Comparison of ENCODE assay signal across 18 mouse cellular contexts in genomic region chr2:102029682-102030081, GRCm38 (mm10).
DNase-seq lines count a peak whose midpoint lies in the region; ATAC-seq lines count a peak whose summit lies in the region.
"Had no signal": no experiment of that assay in that cellular context is flagged by ENCODE, and none has a peak within 500 bp of the region (broad histone marks: within the 10 kb centered on the region; RNA-seq: fewer than 3 reads in every experiment).

No protein-coding gene starts in this region.

- DNase-seq in midbrain, embryonic 11.5 days (ENCODE audit: low spot score, missing footprints) = no peak
- DNase-seq in forebrain, embryonic 14.5 days (ENCODE audit: low spot score) = peak; percentile 61
- DNase-seq in left cerebral cortex, adult 9 months (ENCODE audit: low spot score in 2 of 2) = no peak
- no peak for DNase-seq in right cerebral cortex, postnatal 36 days (ENCODE audit: low spot score in 2 of 2)
- no peak for DNase-seq in embryo, embryonic 11 days
- DNase-seq: cerebellum, adult 9-11 months; gastrocnemius, postnatal 36 days; kidney, adult 2 months; kidney, postnatal 10 days; liver, postnatal 0 days; lung, postnatal 10 days; retina, postnatal 1 day; thymus, postnatal 25 days had no signal

- no peaks in the 10 kb centered on the region for H3K27me3 ChIP-seq in midbrain, embryonic 12.5 days
- no peaks in the 10 kb centered on the region for H3K27me3 ChIP-seq in midbrain, embryonic 11.5 days (ENCODE audit: control insufficient read depth, insufficient read depth, low read length)
- no peaks in the 10 kb centered on the region for H3K27me3 ChIP-seq in forebrain, embryonic 14.5 days (replicated peaks; ENCODE audit: control insufficient read depth, insufficient read depth, low read length)
- no peaks in the 10 kb centered on the region for H3K27me3 ChIP-seq in hindbrain, embryonic 16.5 days (replicated peaks; ENCODE audit: control insufficient read depth, insufficient read depth, low read length)
- no peaks in the 10 kb centered on the region for H3K27me3 ChIP-seq in neural tube, embryonic 14.5 days (ENCODE audit: control insufficient read depth, insufficient read depth, low read length)
- H3K27me3 ChIP-seq: embryonic facial prominence, embryonic 13.5 days had no signal

- H3K9ac ChIP-seq in midbrain, embryonic 12.5 days (replicated peaks) = no peak overlapping the region
- no peak overlapping the region for H3K9ac ChIP-seq in midbrain, embryonic 11.5 days (ENCODE audit: low read length)
- H3K9ac ChIP-seq in forebrain, embryonic 14.5 days (ENCODE audit: low read length) = no peak overlapping the region
- no peak overlapping the region for H3K9ac ChIP-seq in hindbrain, embryonic 16.5 days (ENCODE audit: low read depth, low read length)
- H3K9ac ChIP-seq in neural tube, embryonic 14.5 days (replicated peaks; ENCODE audit: low read depth, low read length) = no peak overlapping the region
- H3K9ac ChIP-seq: embryonic facial prominence, embryonic 13.5 days; liver, postnatal 0 days had no signal

- peaks cover 42% of the 10 kb centered on the region for H3K4me1 ChIP-seq in midbrain, embryonic 12.5 days
- no peaks in the 10 kb centered on the region; the same call in 1 of the 2 replicates for H3K4me1 ChIP-seq in midbrain, embryonic 11.5 days (ENCODE audit: control insufficient read depth, insufficient read depth, low read length)
- peaks cover 32% of the 10 kb centered on the region for H3K4me1 ChIP-seq in forebrain, embryonic 14.5 days (ENCODE audit: control insufficient read depth, insufficient read depth, low read length)
- peaks cover 28% of the 10 kb centered on the region for H3K4me1 ChIP-seq in hindbrain, embryonic 16.5 days (ENCODE audit: control insufficient read depth, insufficient read depth, low read depth, low read length)
- peaks cover 41% of the 10 kb centered on the region for H3K4me1 ChIP-seq in neural tube, embryonic 14.5 days (ENCODE audit: control insufficient read depth, insufficient read depth, low read length)

- WGBS in midbrain, embryonic 12.5 days = 67% methylated on average over 5 of the region's 5 CpGs
- 84% methylated on average over 5 of the region's 5 CpGs for WGBS in midbrain, embryonic 11.5 days
- WGBS in forebrain, embryonic 14.5 days = 22% methylated on average over 5 of the region's 5 CpGs
- WGBS in hindbrain, embryonic 16.5 days = 36% methylated on average over 5 of the region's 5 CpGs
- WGBS in neural tube, embryonic 14.5 days = 26% methylated on average over 5 of the region's 5 CpGs

- ATAC-seq in midbrain, embryonic 12.5 days (ENCODE audit: low FRiP score, low read depth) = 0 out of 2 replicates have a peak, but pooled peaks have one; percentile 31
- ATAC-seq in midbrain, embryonic 11.5 days (ENCODE audit: low FRiP score) = no peak
- peak; percentile 58 for ATAC-seq in forebrain, embryonic 14.5 days
- peak; percentile 22; the same call in 1 of the 2 replicates for ATAC-seq in hindbrain, embryonic 16.5 days
- ATAC-seq in neural tube, embryonic 14.5 days (ENCODE audit: low read depth) = peak; percentile 44; the same call in 1 of the 2 replicates
- ATAC-seq: liver, postnatal 0 days had no signal

- no peak overlapping the region for H3K4me3 ChIP-seq in midbrain, embryonic 12.5 days
- H3K4me3 ChIP-seq in midbrain, embryonic 11.5 days (ENCODE audit: low read depth, low read length) = no peak overlapping the region
- no peak overlapping the region for H3K4me3 ChIP-seq in forebrain, embryonic 14.5 days (ENCODE audit: low read depth, low read length)
- no peak overlapping the region for H3K4me3 ChIP-seq in hindbrain, embryonic 16.5 days (ENCODE audit: low read length)
- no peak overlapping the region for H3K4me3 ChIP-seq in neural tube, embryonic 14.5 days (ENCODE audit: low read depth, low read length)
- H3K4me3 ChIP-seq: embryonic facial prominence, embryonic 13.5 days; limb, embryonic 10.5 days had no signal

- peak overlapping the region; percentile 49; the same call in 1 of the 2 replicates for H3K27ac ChIP-seq in midbrain, embryonic 12.5 days (replicated peaks)
- no peak overlapping the region for H3K27ac ChIP-seq in midbrain, embryonic 11.5 days (ENCODE audit: low read depth, low read length)
- peak overlapping the region; percentile 67 for H3K27ac ChIP-seq in forebrain, embryonic 14.5 days (ENCODE audit: low read depth, low read length)
- peak overlapping the region; percentile 2; the same call in 1 of the 2 replicates for H3K27ac ChIP-seq in hindbrain, embryonic 16.5 days (ENCODE audit: low read depth, low read length)
- peak overlapping the region; percentile 62 for H3K27ac ChIP-seq in neural tube, embryonic 14.5 days (ENCODE audit: low read depth, low read length)
- H3K27ac ChIP-seq: embryonic facial prominence, embryonic 13.5 days; limb, embryonic 10.5 days had no signal

- H3K36me3 ChIP-seq in midbrain, embryonic 12.5 days = no peaks in the 10 kb centered on the region
- no peaks in the 10 kb centered on the region for H3K36me3 ChIP-seq in midbrain, embryonic 11.5 days (ENCODE audit: control insufficient read depth, insufficient read depth, low read length)
- H3K36me3 ChIP-seq in forebrain, embryonic 14.5 days (ENCODE audit: control insufficient read depth, insufficient read depth, low read length) = no peaks in the 10 kb centered on the region
- H3K36me3 ChIP-seq in hindbrain, embryonic 16.5 days (ENCODE audit: control insufficient read depth, insufficient read depth, low read length) = no peaks in the 10 kb centered on the region
- no peaks in the 10 kb centered on the region for H3K36me3 ChIP-seq in neural tube, embryonic 14.5 days (ENCODE audit: control insufficient read depth, insufficient read depth, low read length)
- H3K36me3 ChIP-seq: embryonic facial prominence, embryonic 13.5 days had no signal

- H3K4me2 ChIP-seq in midbrain, embryonic 12.5 days (replicated peaks) = no peak overlapping the region
- no peak overlapping the region for H3K4me2 ChIP-seq in midbrain, embryonic 11.5 days
- H3K4me2 ChIP-seq in forebrain, embryonic 14.5 days (ENCODE audit: low read length) = no peak overlapping the region
- no peak overlapping the region for H3K4me2 ChIP-seq in hindbrain, embryonic 16.5 days (ENCODE audit: low read length)
- H3K4me2 ChIP-seq in neural tube, embryonic 14.5 days (ENCODE audit: low read depth, low read length) = no peak overlapping the region
- H3K4me2 ChIP-seq: embryonic facial prominence, embryonic 13.5 days had no signal

- H3K9me3 ChIP-seq in midbrain, embryonic 12.5 days = no peaks in the 10 kb centered on the region
- H3K9me3 ChIP-seq in midbrain, embryonic 11.5 days (ENCODE audit: control insufficient read depth, low read length) = no peaks in the 10 kb centered on the region
- H3K9me3 ChIP-seq in forebrain, embryonic 14.5 days (replicated peaks; ENCODE audit: control insufficient read depth, low read length) = no peaks in the 10 kb centered on the region
- no peaks in the 10 kb centered on the region for H3K9me3 ChIP-seq in hindbrain, embryonic 16.5 days (ENCODE audit: control insufficient read depth, low read length)
- H3K9me3 ChIP-seq in neural tube, embryonic 14.5 days (ENCODE audit: control insufficient read depth, low read length) = no peaks in the 10 kb centered on the region
- H3K9me3 ChIP-seq: embryonic facial prominence, embryonic 13.5 days; limb, embryonic 10.5 days had no signal
